8 mouse cellular contexts compared by ENCODE assay signal in the genomic region with DNA sequence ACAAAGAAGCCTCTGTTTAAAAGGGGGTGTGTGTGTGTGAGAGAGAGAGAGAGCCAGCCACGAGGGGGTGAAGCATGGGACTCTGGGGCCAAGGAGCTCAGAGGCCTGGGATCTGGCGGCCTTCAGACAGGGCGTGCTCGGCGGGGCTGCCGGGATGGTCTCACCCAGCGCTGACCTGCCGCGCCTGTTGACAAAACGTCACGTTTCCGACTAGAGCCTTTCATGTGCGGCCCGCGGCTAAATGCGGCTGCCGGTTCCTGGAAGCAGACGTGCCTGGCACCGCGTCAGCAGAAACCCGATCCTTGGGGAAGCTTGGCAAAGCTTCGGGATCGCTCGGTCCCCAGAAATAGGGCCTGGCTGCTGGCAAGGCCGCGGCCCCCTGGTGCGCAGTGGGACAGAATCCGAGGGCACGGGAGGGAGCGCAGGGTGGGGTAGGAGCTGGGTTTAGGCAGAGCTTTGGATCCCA. TPM values are rescaled to one million over a fixed set of nuclear protein-coding genes. Genes with fewer than 3 reads are reported as not detected.
A peak's percentile ranks its signal among the peaks of the same experiment; 100 is the strongest.
DNase-seq lines count a peak whose midpoint lies in the region; ATAC-seq lines count a peak whose summit lies in the region.

No protein-coding gene starts in this region.

- H3K27me3 ChIP-seq in forebrain, embryonic 14.5 days (replicated peaks; ENCODE audit: control insufficient read depth, insufficient read depth, low read length): no peaks in the 10 kb centered on the region
- no peaks in the 10 kb centered on the region for H3K27me3 ChIP-seq in heart, embryonic 16.5 days (ENCODE audit: control insufficient read depth, insufficient read depth, low read length)
- no peaks in the 10 kb centered on the region; the same call in 1 of the 2 replicates for H3K27me3 ChIP-seq in midbrain, embryonic 16.5 days (ENCODE audit: control insufficient read depth, insufficient read depth, low read depth, low read length)

- H3K27ac ChIP-seq in forebrain, embryonic 14.5 days (ENCODE audit: low read depth, low read length): peak overlapping the region; percentile 68
- peak overlapping the region; percentile 86 for H3K27ac ChIP-seq in heart, embryonic 16.5 days (ENCODE audit: low read length)
- peak overlapping the region; percentile 48 for H3K27ac ChIP-seq in midbrain, embryonic 16.5 days (ENCODE audit: low read length)

- peaks cover 7% of the 10 kb centered on the region; the same call in 1 of the 2 replicates for H3K4me1 ChIP-seq in forebrain, embryonic 14.5 days (ENCODE audit: control insufficient read depth, insufficient read depth, low read length)
- H3K4me1 ChIP-seq in heart, embryonic 16.5 days (ENCODE audit: control insufficient read depth, insufficient read depth, low read length): peaks cover 27% of the 10 kb centered on the region
- H3K4me1 ChIP-seq in midbrain, embryonic 16.5 days (ENCODE audit: control insufficient read depth, insufficient read depth, low read length): peaks cover 10% of the 10 kb centered on the region; the same call in 1 of the 2 replicates

- DNase-seq in B cell, adult 2 months: peak; percentile 28 to 39
- peak; percentile 93 for DNase-seq in cerebellum, adult 11 months
- peak; percentile 89 for DNase-seq in forebrain, embryonic 14.5 days (ENCODE audit: low spot score)
- peak; percentile 90 for DNase-seq in kidney, postnatal 10 days
- DNase-seq in liver: peak; percentile 64
- DNase-seq in spleen, postnatal 36 days (ENCODE audit: low spot score in 2 of 2): peak; percentile 35 to 38

- peak; percentile 90 for ATAC-seq in forebrain, embryonic 14.5 days
- peak; percentile 91 for ATAC-seq in heart, embryonic 16.5 days (replicated peaks; ENCODE audit: extremely low read depth, insufficient read depth, low FRiP score)
- ATAC-seq in midbrain, embryonic 16.5 days: peak; percentile 76

- 0% methylated on average over 30 of the region's 30 CpGs for WGBS in forebrain, embryonic 14.5 days
- 2% methylated on average over 30 of the region's 30 CpGs for WGBS in heart, embryonic 16.5 days
- under 1% methylated on average over 30 of the region's 30 CpGs for WGBS in midbrain, embryonic 16.5 days

- peak overlapping the region; percentile 65 for H3K9ac ChIP-seq in forebrain, embryonic 14.5 days (ENCODE audit: low read length)
- H3K9ac ChIP-seq in heart, embryonic 16.5 days (ENCODE audit: low read length): peak overlapping the region; percentile 37
- peak overlapping the region; percentile 63 for H3K9ac ChIP-seq in midbrain, embryonic 16.5 days (ENCODE audit: low read depth, low read length)

- H3K36me3 ChIP-seq in forebrain, embryonic 14.5 days (ENCODE audit: control insufficient read depth, insufficient read depth, low read length): 0 out of 2 replicates have a peak, but pooled peaks cover 3% of the 10 kb centered on the region
- H3K36me3 ChIP-seq in heart, embryonic 16.5 days (ENCODE audit: control insufficient read depth, insufficient read depth): peaks cover 18% of the 10 kb centered on the region
- H3K36me3 ChIP-seq in midbrain, embryonic 16.5 days (ENCODE audit: control insufficient read depth, insufficient read depth, low read length): peaks cover 3% of the 10 kb centered on the region; the same call in 1 of the 2 replicates

- no peaks in the 10 kb centered on the region for H3K9me3 ChIP-seq in forebrain, embryonic 14.5 days (replicated peaks; ENCODE audit: control insufficient read depth, low read length)
- no peaks in the 10 kb centered on the region for H3K9me3 ChIP-seq in heart, embryonic 16.5 days (replicated peaks; ENCODE audit: control insufficient read depth, low read length)
- H3K9me3 ChIP-seq in midbrain, embryonic 16.5 days (replicated peaks; ENCODE audit: control insufficient read depth, low read length, poor library complexity, severe bottlenecking): no peaks in the 10 kb centered on the region

- H3K4me2 ChIP-seq in forebrain, embryonic 14.5 days (ENCODE audit: low read length): peak overlapping the region; percentile 61
- H3K4me2 ChIP-seq in heart, embryonic 16.5 days (ENCODE audit: low read depth, low read length): peak overlapping the region; percentile 58
- peak overlapping the region; percentile 73 for H3K4me2 ChIP-seq in midbrain, embryonic 16.5 days (ENCODE audit: low read length)

- peak overlapping the region; percentile 26 for H3K4me3 ChIP-seq in forebrain, embryonic 14.5 days (ENCODE audit: low read depth, low read length)
- H3K4me3 ChIP-seq in heart, embryonic 16.5 days (ENCODE audit: low read length): peak overlapping the region; percentile 34
- H3K4me3 ChIP-seq in midbrain, embryonic 16.5 days (ENCODE audit: low read depth, low read length): peak overlapping the region; percentile 32

RNA-seq across cellular contexts. Expression of a gene that starts 7.9 kb away (rescaled TPM):
- 5.0 and 6.7 TPM in 2 replicates for polyA plus RNA-seq in forebrain, embryonic 14.5 days (2014; fragmentation: Nextera tagmentation; extraction: Ambion mirVana)
- polyA plus RNA-seq in heart, embryonic 16.5 days (2015; fragmentation: Nextera tagmentation; extraction: Ambion mirVana): 24.4 and 28.5 TPM in 2 replicates
- polyA plus RNA-seq in midbrain, embryonic 16.5 days (2015; fragmentation: Nextera tagmentation; extraction: Ambion mirVana): 6.6 and 7.8 TPM in 2 replicates

Comparison
In these comparisons a context has a peak if more than half of its experiments do, and no peak if none do; other contexts are left out.
1. Peak in every context shown above with its lines: DNase-seq, ATAC-seq, H3K4me3 ChIP-seq and H3K27ac ChIP-seq.
2. DNase-seq: peak in every context shown above with its lines; median percentile 93 in cerebellum, adult 11 months; 90 in kidney, postnatal 10 days; 89 in forebrain, embryonic 14.5 days; 64 in liver; 36 in spleen, postnatal 36 days; 34 in B cell, adult 2 months.